11 mouse cellular contexts compared by ENCODE assay signal in genomic region chr7:25811716-25812115, GRCm38 (mm10).
"Had no signal": no experiment of that assay in that cellular context is flagged by ENCODE, and none has a peak within 500 bp of the region (broad histone marks: within the 10 kb centered on the region; RNA-seq: fewer than 3 reads in every experiment).

No protein-coding gene starts in this region.

- DNase-seq: lung, adult 18-20 months; lung, embryonic 14.5 days; lung, postnatal 10 days; lung, postnatal 4 days; right cerebral cortex, adult 18-20 months; right cerebral cortex, postnatal 25 days; right cerebral cortex, postnatal 4 days; spleen, adult 18-20 months; thymus, adult 2 months; thymus, postnatal 25 days; thymus, postnatal 4 days had no signal
